Mouse (Mus musculus): Measurements from ENCODE around the gene Hmgxb4. TPM values are rescaled to one million over a fixed set of nuclear protein-coding genes. Genes with fewer than 3 reads are reported as not detected.

Gene Hmgxb4
- polyA plus RNA-seq, 1 experiment from 2014 or later = 37.7 TPM

- H3K9ac ChIP-seq = no peak overlapping the region
- no peak overlapping the region for H3K4me3 ChIP-seq
- H3K4me1 ChIP-seq (replicated peaks) = no peaks in the 10 kb centered on the region
- no peak overlapping the region for H3K27ac ChIP-seq (replicated peaks)
- no peaks in the 10 kb centered on the region for H3K27me3 ChIP-seq
- no peaks in the 10 kb centered on the region for H3K9me3 ChIP-seq
- WGBS = 97% methylated on average over 4 of the region's 4 CpGs
- H3K4me2 ChIP-seq = no peak overlapping the region
- no peak for ATAC-seq (ENCODE audit: low FRiP score, low read depth)
- peaks cover 75% of the 10 kb centered on the region for H3K36me3 ChIP-seq
These were observed 32.7 kb downstream of the Hmgxb4 start for GRCm38 (mm10) chr8:75025809-75026208.

- H3K36me3 ChIP-seq = peaks cover 37% of the 10 kb centered on the region
- ATAC-seq (ENCODE audit: low FRiP score, low read depth) = no peak
- no peak overlapping the region for H3K9ac ChIP-seq
- no peaks in the 10 kb centered on the region for H3K27me3 ChIP-seq
- H3K27ac ChIP-seq (replicated peaks) = no peak overlapping the region
- 95% methylated on average over 3 of the region's 3 CpGs for whole genome bisulfite sequencing
- H3K4me2 ChIP-seq = no peak overlapping the region
- no peak overlapping the region for H3K4me3 ChIP-seq
- H3K9me3 ChIP-seq = no peaks in the 10 kb centered on the region
- peaks cover 13% of the 10 kb centered on the region; the same call in 1 of the 2 replicates for H3K4me1 ChIP-seq (replicated peaks)
These were observed 37.4 kb downstream of the Hmgxb4 start for GRCm38 (mm10) chr8:75030453-75031024.

- Histone ChIP-seq H3K27me3 (no peaks in the 10 kb centered on the region), H3K4me2 (peak overlapping the region; percentile 86), H3K36me3 (peaks cover 20% of the 10 kb centered on the region), H3K9me3 (no peaks in the 10 kb centered on the region), H3K27ac (replicated peaks) (peak overlapping the region; percentile 92), H3K4me3 (peak overlapping the region; percentile 76), H3K4me1 (replicated peaks) (peaks cover 13% of the 10 kb centered on the region; the same call in 1 of the 2 replicates), H3K9ac (peak overlapping the region; percentile 77; the same call in 1 of the 2 replicates)
- ATAC-seq (ENCODE audit: low FRiP score, low read depth) = no peak
- 68% methylated on average over 5 of the region's 5 CpGs for WGBS
These were observed 39.8 kb downstream of the Hmgxb4 start for GRCm38 (mm10) chr8:75032961-75033360.

- Histone ChIP-seq H3K4me2 (peak within 1 kb of the TSS; percentile 86), H3K36me3 (peaks cover 13% of the 10 kb centered on the region; the same call in 1 of the 2 replicates), H3K4me1 (replicated peaks) (peaks cover 13% of the 10 kb centered on the region; the same call in 1 of the 2 replicates), H3K27me3 (no peaks in the 10 kb centered on the region), H3K27ac (replicated peaks) (peak within 1 kb of the TSS; percentile 92), H3K9me3 (no peaks in the 10 kb centered on the region), H3K4me3 (peak within 1 kb of the TSS; percentile 76), H3K9ac (peak within 1 kb of the TSS; percentile 77)
- under 1% methylated on average over 62 of the region's 62 CpGs for WGBS
- peak; percentile 99 for ATAC-seq (ENCODE audit: low FRiP score, low read depth)
These were observed 40.5 kb downstream of the Hmgxb4 start, which contains the start of gene Tom1 for GRCm38 (mm10) chr8:75033511-75034243. Gene Tom1 (plus strand): TSS chr8:75033705.

- 2% methylated on average over 17 of the region's 17 CpGs for WGBS
- Histone ChIP-seq H3K4me1 (replicated peaks) (peaks cover 13% of the 10 kb centered on the region; the same call in 1 of the 2 replicates), H3K9ac (peak overlapping the region; percentile 77), H3K9me3 (no peaks in the 10 kb centered on the region), H3K4me2 (peak overlapping the region; percentile 86), H3K27me3 (no peaks in the 10 kb centered on the region), H3K27ac (replicated peaks) (peak overlapping the region; percentile 73), H3K36me3 (peaks cover 7% of the 10 kb centered on the region; the same call in 1 of the 2 replicates), H3K4me3 (peak overlapping the region; percentile 76)
- no peak for ATAC-seq (ENCODE audit: low FRiP score, low read depth)
These were observed 41.1 kb downstream of the Hmgxb4 start for GRCm38 (mm10) chr8:75034285-75034684.

GRCm38 (mm10) chr8:75035640-75036039 lies 42.5 kb downstream of the Hmgxb4 start:
- Histone ChIP-seq H3K9ac (no peak overlapping the region), H3K4me1 (replicated peaks) (peaks cover 13% of the 10 kb centered on the region; the same call in 1 of the 2 replicates), H3K4me2 (no peak overlapping the region), H3K27me3 (no peaks in the 10 kb centered on the region), H3K27ac (replicated peaks) (no peak overlapping the region), H3K36me3 (0 out of 2 replicates have a peak, but pooled peaks cover 2% of the 10 kb centered on the region), H3K4me3 (no peak overlapping the region), H3K9me3 (no peaks in the 10 kb centered on the region)
- no peak for ATAC-seq (ENCODE audit: low FRiP score, low read depth)

- H3K4me1 ChIP-seq (replicated peaks) = peaks cover 8% of the 10 kb centered on the region; the same call in 1 of the 2 replicates
- H3K9ac ChIP-seq = no peak overlapping the region
- no peak overlapping the region for H3K27ac ChIP-seq (replicated peaks)
These were observed 45.3 kb downstream of the Hmgxb4 start for GRCm38 (mm10) chr8:75038497-75038896.

GRCm38 (mm10) chr8:75039754-75040153 lies 46.6 kb downstream of the Hmgxb4 start:
- Histone ChIP-seq H3K27ac (replicated peaks) (no peak overlapping the region), H3K9me3 (no peaks in the 10 kb centered on the region), H3K4me2 (no peak overlapping the region), H3K4me3 (no peak overlapping the region), H3K4me1 (replicated peaks) (peaks cover 3% of the 10 kb centered on the region; the same call in 1 of the 2 replicates), H3K36me3 (no peaks in the 10 kb centered on the region), H3K27me3 (no peaks in the 10 kb centered on the region), H3K9ac (no peak overlapping the region)
- 97% methylated on average over 1 of the region's 1 CpGs for WGBS
- no peak for ATAC-seq (ENCODE audit: low FRiP score, low read depth)

More at GRCm38 (mm10) chr8:75038497-75038896, 45.3 kb downstream of the Hmgxb4 start:
- Histone ChIP-seq H3K27me3 (no peaks in the 10 kb centered on the region), H3K9me3 (no peaks in the 10 kb centered on the region), H3K36me3 (no peaks in the 10 kb centered on the region), H3K4me2 (no peak overlapping the region), H3K4me3 (no peak overlapping the region)
- no peak for ATAC-seq (ENCODE audit: low FRiP score, low read depth)

- no peaks in the 10 kb centered on the region for H3K36me3 ChIP-seq
- no peak overlapping the region for H3K4me3 ChIP-seq
- H3K9me3 ChIP-seq = no peaks in the 10 kb centered on the region
- H3K4me2 ChIP-seq = no peak overlapping the region
- H3K9ac ChIP-seq = no peak overlapping the region
- no peak overlapping the region for H3K27ac ChIP-seq (replicated peaks)
- WGBS = 80% methylated on average over 2 of the region's 2 CpGs
- no peaks in the 10 kb centered on the region for H3K4me1 ChIP-seq (replicated peaks)
- ATAC-seq (ENCODE audit: low FRiP score, low read depth) = no peak
- H3K27me3 ChIP-seq = no peaks in the 10 kb centered on the region
These were observed 49.0 kb downstream of the Hmgxb4 start for GRCm38 (mm10) chr8:75042171-75042570.

GRCm38 (mm10) chr8:75042974-75043373 lies 49.8 kb downstream of the Hmgxb4 start:
- WGBS = 100% methylated on average over 1 of the region's 1 CpGs
- H3K4me2 ChIP-seq = no peak overlapping the region
- no peak for ATAC-seq (ENCODE audit: low FRiP score, low read depth)

GRCm38 (mm10) chr8:75046303-75046702 lies 53.1 kb downstream of the Hmgxb4 start:
- Histone ChIP-seq H3K36me3 (no peaks in the 10 kb centered on the region), H3K27ac (replicated peaks) (no peak overlapping the region), H3K4me3 (no peak overlapping the region), H3K27me3 (no peaks in the 10 kb centered on the region), H3K4me1 (replicated peaks) (no peaks in the 10 kb centered on the region), H3K9ac (no peak overlapping the region), H3K9me3 (no peaks in the 10 kb centered on the region), H3K4me2 (no peak overlapping the region)
- WGBS = 91% methylated on average over 1 of the region's 1 CpGs
- no peak for ATAC-seq (ENCODE audit: low FRiP score, low read depth)

More at GRCm38 (mm10) chr8:75042974-75043373, 49.8 kb downstream of the Hmgxb4 start:
- Histone ChIP-seq H3K4me1 (replicated peaks) (no peaks in the 10 kb centered on the region), H3K27me3 (no peaks in the 10 kb centered on the region), H3K4me3 (no peak overlapping the region), H3K36me3 (no peaks in the 10 kb centered on the region), H3K27ac (replicated peaks) (no peak overlapping the region), H3K9me3 (no peaks in the 10 kb centered on the region), H3K9ac (no peak overlapping the region)

GRCm38 (mm10) chr8:75047784-75048183 lies 54.6 kb downstream of the Hmgxb4 start:
- Histone ChIP-seq H3K27ac (replicated peaks) (no peak overlapping the region), H3K9ac (no peak overlapping the region), H3K4me3 (no peak overlapping the region), H3K36me3 (no peaks in the 10 kb centered on the region), H3K27me3 (no peaks in the 10 kb centered on the region), H3K9me3 (no peaks in the 10 kb centered on the region), H3K4me2 (no peak overlapping the region), H3K4me1 (replicated peaks) (no peaks in the 10 kb centered on the region)
- ATAC-seq (ENCODE audit: low FRiP score, low read depth) = no peak
- WGBS = 92% methylated on average over 3 of the region's 3 CpGs

Data from hindbrain, embryonic 15.5 days (tissue).